Mouse (Mus musculus) heart, embryonic 13.5 days (tissue): ENCODE data around the gene Shisal2b. TPM values are rescaled to one million over a fixed set of nuclear protein-coding genes. Genes with fewer than 3 reads are reported as not detected.

Source experiments
- ATAC-seq: fragments of 200-750 bp; cut with Nextera tagmentation; 2 replicates; pipeline ENCODE4 v1.8.0; 2017; ENCODE audit warnings: moderate TSS enrichment; ENCODE audit not compliant: insufficient number of reproducible peaks, low FRiP score, low TSS enrichment; ENCODE audit errors: extremely low read depth
- H3K27ac ChIP-seq: fragments of 300-500 bp; sonication (generic); replicated peaks from 2 replicates; pipeline ENCODE4 v1.5.1; 2015; ENCODE audit warnings: moderate library complexity, mild to moderate bottlenecking, inconsistent platforms
- H3K27me3 ChIP-seq: fragments of 300-500 bp; sonication (generic); replicated peaks from 2 replicates; pipeline ENCODE4 v1.6.1; 2015; ENCODE audit warnings: mild to moderate bottlenecking, inconsistent platforms
- H3K36me3 ChIP-seq: fragments of 300-500 bp; sonication (generic); 2 replicates; pipeline ENCODE4 v1.6.1; 2015; ENCODE audit warnings: mild to moderate bottlenecking, inconsistent platforms
- H3K4me1 ChIP-seq: fragments of 300-500 bp; sonication (generic); 2 replicates; pipeline ENCODE4 v1.6.1; 2015; ENCODE audit warnings: inconsistent platforms
- H3K4me2 ChIP-seq: fragments of 300-500 bp; sonication (generic); 2 replicates; pipeline ENCODE4 v1.6.1; 2015; ENCODE audit warnings: inconsistent platforms, mild to moderate bottlenecking, moderate library complexity
- H3K4me3 ChIP-seq: fragments of 300-500 bp; sonication (generic); 2 replicates; pipeline ENCODE4 v1.5.1; 2015; ENCODE audit warnings: moderate library complexity, mild to moderate bottlenecking, inconsistent platforms
- H3K9ac ChIP-seq: fragments of 300-500 bp; sonication (generic); 2 replicates; pipeline ENCODE4 v1.6.1; 2015; ENCODE audit warnings: inconsistent platforms, mild to moderate bottlenecking, moderate library complexity
- H3K9me3 ChIP-seq: fragments of 300-500 bp; sonication (generic); 2 replicates; pipeline ENCODE4 v1.6.1; 2016; ENCODE audit warnings: inconsistent platforms
- WGBS: fragments of 180-500 bp; shearing (Covaris S2); methylation state at CpG from one replicate; pipeline ENCODE4 v1.1.7; 2015; ENCODE audit warnings: mixed read lengths; 5-methylcytosine and 5-hydroxymethylcytosine counted together
- polyA plus RNA-seq: library from polyadenylated mRNA; unstranded; fragments of >200 nt; fragmentation: Nextera tagmentation; extraction: Ambion mirVana; gene quantifications from 2 replicates; pipeline ENCODE4 v1.2.1, GENCODE M21; 2015

Gene Shisal2b
- polyA plus RNA-seq, 1 experiment from 2014 or later, result 0.25 TPM

- peak overlapping the region; percentile 94 for H3K9ac ChIP-seq
- H3K27ac ChIP-seq, result peak overlapping the region; percentile 83; the same call in 1 of the 2 replicates
- H3K4me1 ChIP-seq, result peaks cover 23% of the 10 kb centered on the region
- H3K4me2 ChIP-seq, result peak overlapping the region; percentile 89
- WGBS, result 11% methylated on average over 8 of the region's 8 CpGs
- peaks cover 21% of the 10 kb centered on the region for H3K36me3 ChIP-seq
- H3K27me3 ChIP-seq, result no peaks in the 10 kb centered on the region
- no peak for ATAC-seq
- H3K4me3 ChIP-seq, result peak overlapping the region; percentile 87
- H3K9me3 ChIP-seq, result no peaks in the 10 kb centered on the region
Observed at GRCm38 (mm10) chr13:104816270-104816634, 47.4 kb downstream of the Shisal2b start.

DNA sequence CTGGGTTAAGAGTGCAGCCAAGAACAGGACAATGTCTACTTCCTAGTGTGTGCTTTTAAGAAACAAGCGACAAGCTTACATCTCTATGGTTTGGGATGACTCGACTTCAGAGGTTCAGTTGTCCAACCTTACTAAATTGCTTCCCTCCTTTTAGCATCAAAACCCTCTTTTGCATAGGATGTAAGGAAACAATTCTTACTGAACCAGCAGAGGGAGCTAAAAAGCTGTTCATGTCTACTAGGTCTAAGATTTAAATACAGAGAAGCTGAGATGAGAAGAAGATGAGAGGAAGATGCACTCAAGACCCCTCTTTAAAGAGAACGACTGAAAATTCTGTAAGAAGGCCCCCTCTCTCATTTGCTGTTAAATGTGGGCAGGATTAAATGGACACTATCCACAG is 58.0 kb downstream of the Shisal2b start:
- H3K27me3 ChIP-seq, result no peaks in the 10 kb centered on the region
- WGBS, result 53% methylated on average over 3 of the region's 3 CpGs
- peaks cover 55% of the 10 kb centered on the region for H3K36me3 ChIP-seq
- H3K9me3 ChIP-seq, result no peaks in the 10 kb centered on the region
- H3K4me3 ChIP-seq, result no peak overlapping the region
- no peak overlapping the region for H3K9ac ChIP-seq
- ATAC-seq, result no peak
- no peaks in the 10 kb centered on the region for H3K4me1 ChIP-seq
- no peak overlapping the region for H3K4me2 ChIP-seq
- no peak overlapping the region for H3K27ac ChIP-seq

- Histone ChIP-seq H3K4me3 (no peak overlapping the region), H3K27ac (no peak overlapping the region), H3K27me3 (no peaks in the 10 kb centered on the region), H3K9me3 (no peaks in the 10 kb centered on the region), H3K36me3 (peaks cover 58% of the 10 kb centered on the region), H3K4me2 (no peak overlapping the region), H3K9ac (no peak overlapping the region), H3K4me1 (no peaks in the 10 kb centered on the region)
- ATAC-seq, result no peak
- WGBS, result 72% methylated on average over 7 of the region's 7 CpGs
Observed at GRCm38 (mm10) chr13:104799566-104800182, 64.0 kb downstream of the Shisal2b start.

GRCm38 (mm10) chr13:104799067-104799466 is 64.6 kb downstream of the Shisal2b start:
- H3K4me1 ChIP-seq, result no peaks in the 10 kb centered on the region
- H3K9me3 ChIP-seq, result no peaks in the 10 kb centered on the region
- H3K27me3 ChIP-seq, result no peaks in the 10 kb centered on the region
- no peak for ATAC-seq
- H3K27ac ChIP-seq, result no peak overlapping the region
- H3K4me3 ChIP-seq, result no peak overlapping the region
- 90% methylated on average over 8 of the region's 8 CpGs for WGBS
- peaks cover 59% of the 10 kb centered on the region for H3K36me3 ChIP-seq
- H3K4me2 ChIP-seq, result no peak overlapping the region
- no peak overlapping the region for H3K9ac ChIP-seq

Other genes starting within 250 kb of the Shisal2b start
- 16.9 and 18.0 TPM in 2 replicates for gene Srek1ip1, start 71.4 kb downstream of the Shisal2b start, polyA plus RNA-seq
- 18.5 and 21.5 TPM in 2 replicates for gene Cwc27, start 46.8 kb downstream of the Shisal2b start, polyA plus RNA-seq
- gene Rgs7bp, start 191.0 kb upstream of the Shisal2b start, polyA plus RNA-seq, result 2.8 and 2.9 TPM in 2 replicates
- gene 4933425L06Rik, start 218.2 kb upstream of the Shisal2b start, polyA plus RNA-seq, result not detected in 2 replicates